Mouse (Mus musculus) small intestine, adult 2 months (tissue): ENCODE results near the gene Uhrf1bp1.

Experiments used
- CTCF ChIP-seq: fragments of 200-500 bp; IDR thresholded peaks from 2 replicates; pipeline ENCODE4 v1.5.1; 2012; ENCODE audit warnings: low read depth, mild to moderate bottlenecking, control low read depth, inconsistent platforms, low read length, moderate library complexity, mixed read lengths; ENCODE audit not compliant: insufficient replicate concordance, insufficient read length; ENCODE audit errors: extremely low read depth
- POLR2A ChIP-seq: fragments of 200-500 bp; IDR thresholded peaks from 2 replicates; pipeline ENCODE4 v1.6.1; 2012; ENCODE audit warnings: low read depth, mild to moderate bottlenecking, control low read depth, inconsistent platforms, low read length, moderate library complexity

DNA sequence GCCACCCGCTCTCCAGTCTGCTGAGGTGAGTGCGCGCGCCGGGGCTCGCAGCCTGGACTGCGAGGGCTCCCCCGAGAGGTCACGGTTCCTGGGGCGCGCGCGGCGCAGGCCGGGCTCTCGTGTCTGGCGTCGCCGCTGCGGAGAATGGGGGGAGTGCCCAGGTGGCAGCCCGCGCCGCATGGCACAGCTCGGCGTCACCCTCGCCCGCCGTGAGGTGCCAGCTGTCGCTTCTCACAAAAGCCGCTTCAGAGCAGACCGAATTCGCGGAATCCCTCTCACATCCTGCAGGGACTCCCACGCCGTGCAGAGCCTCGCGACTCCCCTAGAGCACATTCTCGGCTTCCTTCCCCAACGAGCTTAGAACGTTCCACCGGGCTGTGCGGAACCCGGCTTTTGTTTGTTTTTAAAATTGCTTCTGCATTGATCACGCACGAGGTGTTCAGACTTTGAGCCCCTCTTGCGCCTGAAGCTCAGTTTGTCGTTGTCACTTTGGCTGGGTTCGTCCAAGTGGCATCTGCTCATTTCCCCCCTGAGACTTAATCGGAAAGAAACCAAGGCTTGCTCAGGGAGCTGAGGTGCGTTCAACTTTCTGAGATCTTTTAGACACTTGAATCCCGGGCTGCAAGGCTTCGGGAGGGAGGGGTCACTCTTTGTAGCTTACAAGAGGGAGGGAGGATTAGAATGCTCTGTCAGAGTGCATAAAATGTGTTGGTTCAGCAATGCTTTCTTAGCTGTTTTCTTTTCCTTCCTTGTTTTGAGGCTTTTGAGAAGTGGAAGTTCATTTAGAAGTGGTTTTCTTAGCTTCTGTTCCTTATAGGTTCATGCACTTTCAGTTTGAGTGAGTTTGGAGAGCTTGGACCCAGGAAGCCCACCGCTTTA lies 53.6 kb downstream of the Uhrf1bp1 start, which contains the start of gene Taf11:
- no peak for TF ChIP-seq CTCF
- TF ChIP-seq POLR2A, result no peak
